In genomic region chr7:120918526-120918962, GRCm38 (mm10) we compare ENCODE assay signal across 8 mouse cellular contexts. TPM values are rescaled to one million over a fixed set of nuclear protein-coding genes. Genes with fewer than 3 reads are reported as not detected.
DNase-seq lines count a peak whose midpoint lies in the region; ATAC-seq and TF ChIP-seq lines count a peak whose summit lies in the region.

No protein-coding gene starts in this region.

- H3K9me3 ChIP-seq in forebrain, embryonic 10.5 days = no peaks in the 10 kb centered on the region
- no peaks in the 10 kb centered on the region for H3K9me3 ChIP-seq in hindbrain, embryonic 13.5 days

- H3K36me3 ChIP-seq in forebrain, embryonic 10.5 days (replicated peaks) = peaks cover 22% of the 10 kb centered on the region
- H3K36me3 ChIP-seq in hindbrain, embryonic 13.5 days = no peaks in the 10 kb centered on the region
- peaks cover 2% of the 10 kb centered on the region; the same call in 1 of the 2 replicates for H3K36me3 ChIP-seq in small intestine, adult 2 months (ENCODE audit: control insufficient read depth, insufficient read depth, low read length)

- H3K9ac ChIP-seq in hindbrain, embryonic 13.5 days = peak overlapping the region; percentile 96

- TF ChIP-seq CTCF in small intestine, adult 2 months (IDR thresholded peaks at IDR 0.05; ENCODE audit: extremely low read depth, insufficient read length, insufficient replicate concordance, low read depth, low read length) = no peak

- 8% methylated on average over 10 of the region's 10 CpGs for WGBS in forebrain, embryonic 10.5 days
- 10% methylated on average over 10 of the region's 10 CpGs for WGBS in hindbrain, embryonic 13.5 days
- WGBS in small intestine, adult 2 months = 2% methylated on average over 10 of the region's 10 CpGs

- DNase-seq in gastrocnemius, adult 8-10 months (ENCODE audit: low spot score in 2 of 2) = peak; percentile 33 to 47
- no peak for DNase-seq in gastrocnemius, postnatal 36 days
- peak; percentile 94 for DNase-seq in c-Kit-positive CD71-positive TER-119-negative erythroid progenitor cells, embryonic 14.5 days (ENCODE audit: low read depth)
- peak; percentile 70 for DNase-seq in forebrain, embryonic 10.5 days (ENCODE audit: extremely low spot score, low spot score)
- DNase-seq in layer of hippocampus, postnatal 36 days = peak; percentile 35 to 40

- peak overlapping the region; percentile 98 for H3K4me3 ChIP-seq in forebrain, embryonic 10.5 days
- peak overlapping the region; percentile 98 for H3K4me3 ChIP-seq in hindbrain, embryonic 13.5 days
- peak overlapping the region; percentile 91 for H3K4me3 ChIP-seq in small intestine, adult 2 months (ENCODE audit: low read depth, low read length)

- H3K4me1 ChIP-seq in forebrain, embryonic 10.5 days = peaks cover 30% of the 10 kb centered on the region
- peaks cover 23% of the 10 kb centered on the region for H3K4me1 ChIP-seq in hindbrain, embryonic 13.5 days (replicated peaks)
- H3K4me1 ChIP-seq in small intestine, adult 2 months (ENCODE audit: control insufficient read depth, insufficient read depth, insufficient read length, low read length) = no peaks in the 10 kb centered on the region

- peak overlapping the region; percentile 96 for H3K27ac ChIP-seq in forebrain, embryonic 10.5 days
- H3K27ac ChIP-seq in hindbrain, embryonic 13.5 days = peak overlapping the region; percentile 90
- peak overlapping the region; percentile 52 for H3K27ac ChIP-seq in small intestine, adult 2 months (ENCODE audit: insufficient read depth, low read depth, low read length)

- H3K4me2 ChIP-seq in hindbrain, embryonic 13.5 days = peak overlapping the region; percentile 69

- ATAC-seq in hindbrain, embryonic 13.5 days (ENCODE audit: low FRiP score) = peak; percentile 59
- ATAC-seq in megakaryocyte, adult 5-6 weeks (ENCODE audit: poor library complexity, severe bottlenecking) = peak; percentile 75

- intact Hi-C loops in gastrocnemius, postnatal 36 days (cut with DNase I) = loop anchor here (5.0 kb wide), 1 partner anchor 241 kb away; the partner anchor contains the start of gene Mosmo

- H3K27me3 ChIP-seq in forebrain, embryonic 10.5 days (ENCODE audit: poor library complexity, severe bottlenecking) = no peaks in the 10 kb centered on the region
- no peaks in the 10 kb centered on the region for H3K27me3 ChIP-seq in hindbrain, embryonic 13.5 days
- no peaks in the 10 kb centered on the region for H3K27me3 ChIP-seq in small intestine, adult 2 months (ENCODE audit: control insufficient read depth, insufficient read depth, low read length)

- TF ChIP-seq POLR2A in small intestine, adult 2 months (IDR thresholded peaks at IDR 0.05; ENCODE audit: low read depth, low read length) = no peak

RNA-seq across cellular contexts. Expression of gene Polr3e, which starts 1.0 kb away (rescaled TPM):
- total RNA-seq in gastrocnemius, adult 8-10 months (2022) = 10 to 100 TPM in 1 of 4 experiments, 1 to 10 TPM in 3; 7.7 to 11.2 (median 8.4) TPM
- 10 to 100 TPM; 10.7 to 11.4 TPM for total RNA-seq in gastrocnemius, postnatal 36 days (2021)
- polyA plus RNA-seq in forebrain, embryonic 10.5 days (2016; fragmentation: Nextera tagmentation; extraction: Ambion mirVana) = 44.6 and 45.5 TPM in 2 replicates
- 23.1 and 24.2 TPM in 2 replicates for polyA plus RNA-seq in hindbrain, embryonic 13.5 days (2015; fragmentation: Nextera tagmentation; extraction: Ambion mirVana)
- total RNA-seq in layer of hippocampus, postnatal 36 days (2021) = 10 to 100 TPM; 25.7 to 26.6 TPM
- total RNA-seq in megakaryocyte, adult 5-6 weeks (2015) = 4.6 and 5.3 TPM in 2 replicates
- 9.8 and 11.6 TPM in 2 replicates for total RNA-seq in megakaryocyte, adult 5-6 weeks (2017)
- polyA plus RNA-seq in small intestine, adult 2 months (2012; rRNA removed) = 6.9 and 10.9 TPM in 2 replicates

Comparison
In these comparisons a context has a peak if more than half of its experiments do, and no peak if none do; other contexts are left out.
1. DNase-seq: peak in gastrocnemius, adult 8-10 months (2 of 2), c-Kit-positive CD71-positive TER-119-negative erythroid progenitor cells, embryonic 14.5 days (single experiment), forebrain, embryonic 10.5 days (single experiment) and layer of hippocampus, postnatal 36 days (2 of 2); none in gastrocnemius, postnatal 36 days (0 of 2).
2. Peak in every context shown above with its lines, with median percentiles within 50 percentile points of each other: H3K27ac ChIP-seq and H3K4me3 ChIP-seq.